Mouse (Mus musculus) cerebellum, adult 2 months (tissue): ENCODE measurements at regions not wholly inside any gene's neighbourhood (a gene's known extent, or its start where the extent isn't known, plus 50 kb on each side); places are given as distances from the start of the nearest gene placed in this dataset.

Source experiments
- CTCF ChIP-seq: fragments of 200-500 bp; IDR thresholded peaks from 2 replicates; pipeline ENCODE4 v1.5.1; 2011; ENCODE audit warnings: low read depth, mild to moderate bottlenecking, control low read depth, low read length, moderate library complexity, borderline replicate concordance; ENCODE audit not compliant: insufficient read depth
- POLR2A ChIP-seq: fragments of 200-500 bp; IDR thresholded peaks from 2 replicates; pipeline ENCODE4 v1.6.1; 2011; ENCODE audit warnings: low read length, control low read depth, borderline replicate concordance; ENCODE audit not compliant: insufficient read depth

DNA sequence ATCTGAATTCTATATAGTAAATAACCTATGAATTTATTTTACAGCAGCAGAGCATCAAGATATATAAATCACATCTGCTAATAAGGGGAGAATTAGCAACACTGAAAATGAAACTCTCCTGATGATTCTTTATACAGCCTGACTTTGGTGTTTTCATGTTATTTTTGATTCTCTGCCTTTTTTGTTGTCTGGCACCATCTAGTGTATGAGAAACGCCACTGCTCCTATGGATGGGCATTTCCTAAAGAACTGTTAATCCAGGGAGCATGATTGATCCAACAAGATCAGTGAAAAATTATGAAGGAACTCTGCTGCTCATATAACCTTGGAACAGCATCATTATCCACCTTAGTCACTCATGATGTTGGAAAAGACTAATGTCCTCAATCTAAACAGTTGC lies 59.3 kb upstream of the Herc3 start:
- TF ChIP-seq CTCF: peak; percentile 32; the same call in 1 of the 2 replicates
- TF ChIP-seq POLR2A: no peak
